Mouse (Mus musculus) liver, embryonic 15.5 days (tissue): ENCODE data around the gene Smg5. TPM values are rescaled to one million over a fixed set of nuclear protein-coding genes. Genes with fewer than 3 reads are reported as not detected.

Experiments used
- ATAC-seq: fragments of 200-750 bp; cut with Nextera tagmentation; 2 replicates; pipeline ENCODE4 v1.8.0; 2017; ENCODE audit warnings: moderate number of reproducible peaks, mild to moderate bottlenecking, moderate library complexity; ENCODE audit not compliant: insufficient read depth
- H3K27ac ChIP-seq: fragments of 300-500 bp; sonication (generic); replicated peaks from 2 replicates; pipeline ENCODE4 v1.5.1; 2015; ENCODE audit warnings: mild to moderate bottlenecking, inconsistent platforms
- H3K27me3 ChIP-seq: fragments of 300-500 bp; sonication (generic); 2 replicates; pipeline ENCODE4 v1.6.1; 2015; ENCODE audit warnings: mild to moderate bottlenecking, inconsistent platforms
- H3K36me3 ChIP-seq: fragments of 300-500 bp; sonication (generic); replicated peaks from 2 replicates; pipeline ENCODE4 v1.6.1; 2015; ENCODE audit warnings: moderate library complexity, mild to moderate bottlenecking, inconsistent platforms
- H3K4me1 ChIP-seq: fragments of 300-500 bp; sonication (generic); replicated peaks from 2 replicates; pipeline ENCODE4 v1.6.1; 2015; ENCODE audit warnings: inconsistent platforms
- H3K4me2 ChIP-seq: fragments of 300-500 bp; sonication (generic); 2 replicates; pipeline ENCODE4 v1.6.1; 2015; ENCODE audit warnings: moderate library complexity, mild to moderate bottlenecking, inconsistent platforms
- H3K4me3 ChIP-seq: fragments of 300-500 bp; sonication (generic); replicated peaks from 2 replicates; pipeline ENCODE4 v1.5.1; 2015; ENCODE audit warnings: mild to moderate bottlenecking, inconsistent platforms
- H3K9ac ChIP-seq: fragments of 300-500 bp; sonication (generic); 2 replicates; pipeline ENCODE4 v1.6.1; 2015; ENCODE audit warnings: moderate library complexity, mild to moderate bottlenecking, inconsistent platforms
- H3K9me3 ChIP-seq: fragments of 300-500 bp; sonication (generic); replicated peaks from 2 replicates; pipeline ENCODE4 v1.6.1; 2016; ENCODE audit warnings: inconsistent platforms
- WGBS: fragments of 180-500 bp; shearing (Covaris S2); methylation state at CpG from one replicate; pipeline ENCODE4 v1.1.7; 2015; ENCODE audit warnings: mixed read lengths; ENCODE audit not compliant: insufficient replicate concordance; 5-methylcytosine and 5-hydroxymethylcytosine counted together
- polyA plus RNA-seq: library from polyadenylated mRNA; unstranded; fragments of >200 nt; fragmentation: Nextera tagmentation; extraction: Ambion mirVana; gene quantifications from 2 replicates; pipeline ENCODE4 v1.2.1, GENCODE M21; 2015

The Smg5 gene
- polyA plus RNA-seq, 1 experiment from 2014 or later: 31.8 TPM

GRCm38 (mm10) chr3:88328956-88329355 lies 7.1 kb upstream of the Smg5 start:
- no peak for ATAC-seq
- Histone ChIP-seq H3K27me3 (no peaks in the 10 kb centered on the region), H3K9me3 (no peaks in the 10 kb centered on the region), H3K4me3 (no peak overlapping the region), H3K4me2 (no peak overlapping the region), H3K9ac (no peak overlapping the region), H3K36me3 (peaks cover 12% of the 10 kb centered on the region), H3K27ac (no peak overlapping the region), H3K4me1 (peaks cover 32% of the 10 kb centered on the region)
- WGBS: 56% methylated on average over 5 of the region's 5 CpGs

- Histone ChIP-seq H3K27ac (no peak overlapping the region), H3K4me2 (no peak overlapping the region), H3K36me3 (peaks cover 12% of the 10 kb centered on the region), H3K9ac (no peak overlapping the region), H3K27me3 (no peaks in the 10 kb centered on the region), H3K4me3 (no peak overlapping the region), H3K9me3 (no peaks in the 10 kb centered on the region), H3K4me1 (peaks cover 32% of the 10 kb centered on the region)
- no peak for ATAC-seq
- WGBS: 5% methylated on average over 2 of the region's 2 CpGs
Measured at GRCm38 (mm10) chr3:88331282-88331681, 4.8 kb upstream of the Smg5 start.

- Histone ChIP-seq H3K9me3 (no peaks in the 10 kb centered on the region), H3K36me3 (no peaks in the 10 kb centered on the region; the same call in 1 of the 2 replicates), H3K27me3 (no peaks in the 10 kb centered on the region), H3K4me2 (peak overlapping the region; percentile 84), H3K4me1 (peaks cover 54% of the 10 kb centered on the region), H3K9ac (peak overlapping the region; percentile 88), H3K27ac (peak overlapping the region; percentile 96), H3K4me3 (peak overlapping the region; percentile 73)
- 62% methylated on average over 12 of the region's 12 CpGs for WGBS
- no peak for ATAC-seq
Measured at GRCm38 (mm10) chr3:88334029-88334658, 1.9 kb upstream of the Smg5 start.

GRCm38 (mm10) chr3:88334902-88335435 lies 1.1 kb upstream of the Smg5 start:
- Histone ChIP-seq H3K4me2 (peak overlapping the region; percentile 84), H3K27me3 (no peaks in the 10 kb centered on the region), H3K27ac (peak overlapping the region; percentile 96), H3K9me3 (no peaks in the 10 kb centered on the region), H3K36me3 (0 out of 2 replicates have a peak, but pooled peaks cover 3% of the 10 kb centered on the region), H3K4me1 (peaks cover 62% of the 10 kb centered on the region), H3K4me3 (peak overlapping the region; percentile 73), H3K9ac (peak overlapping the region; percentile 88)
- no peak for ATAC-seq
- WGBS: 23% methylated on average over 3 of the region's 3 CpGs

- Histone ChIP-seq H3K4me3 (peak overlapping the region; percentile 73), H3K9ac (peak overlapping the region; percentile 88), H3K4me2 (peak overlapping the region; percentile 84), H3K36me3 (peaks cover 4% of the 10 kb centered on the region; the same call in 1 of the 2 replicates), H3K27ac (peak overlapping the region; percentile 96), H3K4me1 (peaks cover 64% of the 10 kb centered on the region), H3K27me3 (no peaks in the 10 kb centered on the region), H3K9me3 (no peaks in the 10 kb centered on the region)
- under 1% methylated on average over 27 of the region's 27 CpGs for WGBS
- peak; percentile 38 for ATAC-seq
Measured at GRCm38 (mm10) chr3:88335436-88336053, 515 bp upstream of the Smg5 start.

- Histone ChIP-seq H3K4me1 (peaks cover 76% of the 10 kb centered on the region), H3K9ac (peak overlapping the region; percentile 88), H3K4me3 (peak overlapping the region; percentile 73), H3K27me3 (no peaks in the 10 kb centered on the region), H3K27ac (peak overlapping the region; percentile 96), H3K36me3 (peaks cover 22% of the 10 kb centered on the region), H3K9me3 (no peaks in the 10 kb centered on the region), H3K4me2 (peak overlapping the region; percentile 84)
- WGBS: 25% methylated on average over 11 of the region's 11 CpGs
- peak; percentile 35 for ATAC-seq
Measured at GRCm38 (mm10) chr3:88337367-88338020, 1.4 kb downstream of the Smg5 start.

GRCm38 (mm10) chr3:88338316-88338715 lies 2.3 kb downstream of the Smg5 start:
- H3K9ac ChIP-seq: peak overlapping the region; percentile 39
- WGBS: 14% methylated on average over 7 of the region's 7 CpGs
- ATAC-seq: peak; percentile 41
- H3K36me3 ChIP-seq: peaks cover 30% of the 10 kb centered on the region
- H3K27ac ChIP-seq: peak overlapping the region; percentile 96
- H3K4me3 ChIP-seq: peak overlapping the region; percentile 73
- H3K4me1 ChIP-seq: peaks cover 72% of the 10 kb centered on the region
- H3K4me2 ChIP-seq: peak overlapping the region; percentile 84
- no peaks in the 10 kb centered on the region for H3K27me3 ChIP-seq
- H3K9me3 ChIP-seq: no peaks in the 10 kb centered on the region

- Histone ChIP-seq H3K4me1 (peaks cover 65% of the 10 kb centered on the region), H3K27ac (peak overlapping the region; percentile 96), H3K9me3 (no peaks in the 10 kb centered on the region), H3K36me3 (peaks cover 37% of the 10 kb centered on the region), H3K4me2 (peak overlapping the region; percentile 84), H3K27me3 (no peaks in the 10 kb centered on the region), H3K4me3 (peak overlapping the region; percentile 73), H3K9ac (peak overlapping the region; percentile 39)
- WGBS: 57% methylated on average over 3 of the region's 3 CpGs
- ATAC-seq: no peak
Measured at GRCm38 (mm10) chr3:88339006-88339405, 2.9 kb downstream of the Smg5 start.

- Histone ChIP-seq H3K4me1 (no peaks in the 10 kb centered on the region), H3K36me3 (peaks cover 100% of the 10 kb centered on the region), H3K9ac (no peak overlapping the region), H3K4me2 (no peak overlapping the region), H3K9me3 (no peaks in the 10 kb centered on the region), H3K4me3 (no peak overlapping the region), H3K27me3 (no peaks in the 10 kb centered on the region), H3K27ac (no peak overlapping the region)
- 86% methylated on average over 13 of the region's 13 CpGs for WGBS
- no peak for ATAC-seq
Measured at GRCm38 (mm10) chr3:88350732-88351131, 14.7 kb downstream of the Smg5 start.

GRCm38 (mm10) chr3:88352907-88353306 lies 16.8 kb downstream of the Smg5 start:
- Histone ChIP-seq H3K4me1 (no peaks in the 10 kb centered on the region), H3K27ac (no peak overlapping the region), H3K27me3 (no peaks in the 10 kb centered on the region), H3K36me3 (peaks cover 100% of the 10 kb centered on the region), H3K4me2 (no peak overlapping the region), H3K9ac (no peak overlapping the region), H3K4me3 (no peak overlapping the region), H3K9me3 (no peaks in the 10 kb centered on the region)
- no peak for ATAC-seq
- WGBS: 90% methylated on average over 9 of the region's 9 CpGs
